Mouse (Mus musculus) intestine, embryonic 14.5 days (tissue): Measurements from ENCODE around the gene Gna12. TPM values are rescaled to one million over a fixed set of nuclear protein-coding genes. Genes with fewer than 3 reads are reported as not detected.

Experiments used
- ATAC-seq: fragments of 200-750 bp; cut with Nextera tagmentation; replicated peaks from 2 replicates; pipeline ENCODE4 v1.8.0; 2017; ENCODE audit warnings: low read depth, moderate number of reproducible peaks, moderate TSS enrichment, moderate library complexity; ENCODE audit not compliant: low FRiP score, low TSS enrichment
- DNase-seq: peaks from one replicate; pipeline ENCODE4 v3.0.0-alpha.2; 2018; ENCODE audit warnings: low spot score
- H3K27ac ChIP-seq: fragments of 300-500 bp; sonication (generic); 2 replicates; pipeline ENCODE4 v1.5.1; 2014; ENCODE audit warnings: low read depth, mild to moderate bottlenecking, control low read depth
- H3K27me3 ChIP-seq: fragments of 300-500 bp; sonication (generic); replicated peaks from 2 replicates; pipeline ENCODE4 v1.6.1; 2014; ENCODE audit warnings: low read length, control low read depth; ENCODE audit not compliant: control insufficient read depth, insufficient read depth
- H3K36me3 ChIP-seq: fragments of 300-500 bp; sonication (generic); 2 replicates; pipeline ENCODE4 v1.6.1; 2014; ENCODE audit warnings: low read length, control low read depth; ENCODE audit not compliant: control insufficient read depth, insufficient read depth
- H3K4me1 ChIP-seq: fragments of 300-500 bp; sonication (generic); replicated peaks from 2 replicates; pipeline ENCODE4 v1.6.1; 2014; ENCODE audit warnings: low read length, control low read depth, mixed read lengths; ENCODE audit not compliant: control insufficient read depth, insufficient read depth
- H3K4me2 ChIP-seq: fragments of 300-500 bp; sonication (generic); 2 replicates; pipeline ENCODE4 v1.6.1; 2014; ENCODE audit warnings: low read length
- H3K4me3 ChIP-seq: fragments of 300-500 bp; sonication (generic); 2 replicates; pipeline ENCODE4 v1.5.1; 2014; ENCODE audit warnings: low read depth, low read length, control low read depth, mixed read lengths
- H3K9ac ChIP-seq: fragments of 300-500 bp; sonication (generic); 2 replicates; pipeline ENCODE4 v1.6.1; 2014; ENCODE audit warnings: mild to moderate bottlenecking, low read length
- H3K9me3 ChIP-seq: fragments of 300-500 bp; sonication (generic); 2 replicates; pipeline ENCODE4 v1.6.1; 2016; ENCODE audit warnings: low read length, control low read depth; ENCODE audit not compliant: control insufficient read depth
- WGBS: fragments of 180-500 bp; shearing (Covaris S2); extraction: QIAGEN DNeasy Blood & Tissue Kit; methylation state at CpG from one replicate; pipeline ENCODE4 v1.1.7; 2014; 5-methylcytosine and 5-hydroxymethylcytosine counted together
- polyA plus RNA-seq: library from polyadenylated mRNA; unstranded; fragments of >200 nt; fragmentation: Nextera tagmentation; extraction: Ambion mirVana; gene quantifications from 2 replicates; pipeline ENCODE4 v1.2.1, GENCODE M21; 2014

Gene Gna12
- polyA plus RNA-seq, 1 experiment from 2014 or later = 17.7 TPM

DNA sequence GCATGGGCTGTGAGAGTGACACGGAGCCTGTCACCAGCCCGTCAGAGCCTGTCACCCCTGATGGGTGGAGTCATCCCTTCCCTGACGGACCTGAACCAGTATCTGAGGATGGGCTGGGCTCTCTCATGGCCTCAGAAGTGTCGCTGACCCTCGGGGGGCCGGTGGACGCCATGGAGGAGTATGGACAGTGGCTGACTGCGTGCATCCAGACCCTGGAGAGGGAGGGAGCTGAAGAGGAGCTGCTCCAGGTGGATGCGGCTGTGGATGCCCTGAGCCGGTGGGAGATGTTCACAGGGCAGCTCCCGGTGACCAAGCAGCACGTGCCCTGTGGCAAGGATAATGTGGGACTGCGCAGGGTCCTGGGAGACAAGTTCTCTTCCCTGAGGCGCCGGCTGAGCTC is 78.2 kb downstream of the Gna12 start:
- Histone ChIP-seq H3K9ac (no peak overlapping the region), H3K9me3 (no peaks in the 10 kb centered on the region), H3K27me3 (no peaks in the 10 kb centered on the region), H3K4me2 (no peak overlapping the region), H3K4me1 (peaks cover 7% of the 10 kb centered on the region; the same call in 1 of the 2 replicates), H3K27ac (no peak overlapping the region), H3K36me3 (peaks cover 3% of the 10 kb centered on the region; the same call in 1 of the 2 replicates), H3K4me3 (no peak overlapping the region)
- 90% methylated on average over 15 of the region's 15 CpGs for WGBS
- ATAC-seq (no peak), DNase-seq (no peak)

- Histone ChIP-seq H3K9ac (no peak overlapping the region), H3K9me3 (no peaks in the 10 kb centered on the region), H3K36me3 (no peaks in the 10 kb centered on the region), H3K27me3 (no peaks in the 10 kb centered on the region), H3K27ac (no peak overlapping the region), H3K4me1 (no peaks in the 10 kb centered on the region; the same call in 1 of the 2 replicates), H3K4me2 (no peak overlapping the region), H3K4me3 (no peak overlapping the region)
- DNase-seq = no peak
- no peak for ATAC-seq
- WGBS = 0% methylated on average over 1 of the region's 2 CpGs
Measured at GRCm38 (mm10) chr5:140750925-140751324, 79.3 kb downstream of the Gna12 start.

DNA sequence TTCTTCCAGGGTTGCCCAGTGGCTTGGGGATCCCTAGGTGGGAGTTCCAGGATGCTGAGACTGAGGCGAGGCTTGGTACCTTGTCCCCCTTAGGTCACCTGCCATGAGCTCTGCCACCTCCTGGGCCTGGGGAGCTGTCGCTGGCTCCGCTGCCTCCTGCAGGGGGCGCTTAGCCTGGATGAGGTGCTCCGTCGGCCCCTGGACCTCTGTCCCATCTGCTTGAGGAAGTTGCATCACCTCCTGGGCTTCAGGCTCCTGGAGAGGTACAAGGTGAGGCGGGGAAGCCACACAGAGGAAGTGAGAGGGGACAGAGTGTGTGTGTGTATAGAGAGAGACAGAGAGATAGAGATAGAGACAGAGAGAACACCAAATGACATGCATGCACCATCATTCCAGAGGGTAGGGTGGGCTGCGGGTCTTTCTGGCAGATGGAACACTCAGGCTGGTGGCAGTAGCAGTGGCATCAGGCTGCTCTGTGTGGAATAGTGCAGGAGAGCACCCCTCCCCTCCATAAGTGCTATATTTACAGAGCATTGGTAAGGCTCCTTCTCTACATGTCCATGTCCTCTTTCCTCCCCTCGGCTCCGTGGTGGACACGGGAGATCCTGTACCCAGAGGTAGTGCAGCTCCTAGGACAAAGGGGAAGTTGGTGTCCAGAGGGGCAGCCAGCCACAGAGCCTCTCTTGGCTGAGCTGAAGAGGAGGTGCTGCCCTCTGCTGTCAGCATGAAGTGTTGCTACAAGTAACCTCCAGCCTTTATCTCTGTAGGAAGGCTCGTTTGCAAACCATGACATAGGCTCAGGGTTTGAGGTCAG is 81.0 kb downstream of the Gna12 start:
- peak overlapping the region; percentile 20 for H3K4me3 ChIP-seq
- no peak overlapping the region for H3K27ac ChIP-seq
- H3K4me2 ChIP-seq = peak overlapping the region; percentile 50

DNA sequence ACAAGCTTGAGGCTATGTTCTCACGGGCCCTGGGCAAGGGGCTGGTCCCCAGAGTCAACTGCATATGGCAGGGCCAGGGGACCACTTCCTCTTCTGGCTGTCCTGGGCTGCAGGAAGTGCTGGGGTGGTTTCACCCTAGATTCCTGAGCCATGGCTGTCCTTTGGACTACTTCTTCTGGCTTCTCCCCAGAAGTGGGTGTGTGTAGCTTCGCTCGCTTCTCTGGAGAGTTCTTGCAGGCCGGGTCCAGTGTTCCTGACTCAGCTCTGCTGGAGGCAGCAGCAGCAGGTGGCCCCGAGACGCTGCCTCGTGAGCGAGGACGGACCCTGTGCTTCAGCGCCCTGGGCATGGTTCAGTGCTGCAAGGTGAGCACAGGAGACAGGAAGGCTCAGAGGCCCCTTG is 81.8 kb downstream of the Gna12 start:
- Histone ChIP-seq H3K27ac (no peak overlapping the region), H3K9me3 (no peaks in the 10 kb centered on the region), H3K4me1 (no peaks in the 10 kb centered on the region; the same call in 1 of the 2 replicates), H3K9ac (no peak overlapping the region), H3K36me3 (no peaks in the 10 kb centered on the region), H3K4me3 (no peak overlapping the region), H3K27me3 (no peaks in the 10 kb centered on the region), H3K4me2 (no peak overlapping the region)
- ATAC-seq (no peak), DNase-seq (no peak)
- 91% methylated on average over 10 of the region's 10 CpGs for WGBS

More for the DNA sequence above, 81.0 kb downstream of the Gna12 start:
- DNase-seq = peak; percentile 85
- H3K4me1 ChIP-seq = no peaks in the 10 kb centered on the region; the same call in 1 of the 2 replicates
- 16% methylated on average over 12 of the region's 12 CpGs for WGBS
- H3K9me3 ChIP-seq = no peaks in the 10 kb centered on the region
- H3K27me3 ChIP-seq = no peaks in the 10 kb centered on the region
- peak; percentile 77 for ATAC-seq
- H3K9ac ChIP-seq = peak overlapping the region; percentile 42
- H3K36me3 ChIP-seq = no peaks in the 10 kb centered on the region

- 34% methylated on average over 12 of the region's 12 CpGs for WGBS
- H3K9ac ChIP-seq = no peak overlapping the region
- DNase-seq (no peak), ATAC-seq (no peak)
- H3K4me1 ChIP-seq = no peaks in the 10 kb centered on the region
- H3K36me3 ChIP-seq = no peaks in the 10 kb centered on the region
- H3K4me2 ChIP-seq = no peak overlapping the region
- H3K9me3 ChIP-seq = no peaks in the 10 kb centered on the region
- no peak overlapping the region for H3K4me3 ChIP-seq
- H3K27me3 ChIP-seq = no peaks in the 10 kb centered on the region
- no peak overlapping the region for H3K27ac ChIP-seq
Measured at GRCm38 (mm10) chr5:140743706-140744131, 86.5 kb downstream of the Gna12 start.

DNA sequence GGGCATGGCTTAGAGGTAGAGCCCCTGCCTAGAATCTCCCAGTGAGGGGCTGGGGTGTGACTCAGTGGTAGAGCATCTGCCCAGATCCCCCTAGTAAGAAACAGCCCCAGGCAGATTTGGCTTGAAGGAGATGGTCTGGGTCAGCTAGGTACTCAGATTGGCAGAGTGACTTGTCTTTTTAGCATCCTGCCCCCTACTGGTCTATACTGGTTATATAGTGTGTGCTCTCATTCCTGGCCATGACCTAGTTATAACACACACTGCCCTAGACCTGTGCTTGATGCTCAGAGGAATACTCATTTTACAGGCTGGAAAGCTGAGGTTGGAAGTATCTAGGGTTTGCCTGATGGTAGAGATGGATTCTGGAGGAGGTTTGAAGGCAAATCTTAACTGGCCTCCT is 88.4 kb downstream of the Gna12 start:
- no peak for DNase-seq
- H3K4me2 ChIP-seq = no peak overlapping the region
- no peak overlapping the region for H3K4me3 ChIP-seq
- no peak overlapping the region for H3K27ac ChIP-seq
- peaks cover 5% of the 10 kb centered on the region for H3K27me3 ChIP-seq
- no peaks in the 10 kb centered on the region for H3K4me1 ChIP-seq
- H3K9me3 ChIP-seq = no peaks in the 10 kb centered on the region
- H3K9ac ChIP-seq = no peak overlapping the region
- ATAC-seq = no peak
- no peaks in the 10 kb centered on the region for H3K36me3 ChIP-seq

- DNase-seq = no peak
- H3K9me3 ChIP-seq = 0 out of 2 replicates have a peak, but pooled peaks cover 3% of the 10 kb centered on the region
- no peak overlapping the region for H3K27ac ChIP-seq
- H3K36me3 ChIP-seq = no peaks in the 10 kb centered on the region
- H3K4me1 ChIP-seq = no peaks in the 10 kb centered on the region
- no peak for ATAC-seq
- H3K9ac ChIP-seq = no peak overlapping the region
- H3K4me2 ChIP-seq = no peak overlapping the region
- peaks cover 13% of the 10 kb centered on the region for H3K27me3 ChIP-seq
- no peak overlapping the region for H3K4me3 ChIP-seq
- 70% methylated on average over 11 of the region's 11 CpGs for WGBS
Measured at GRCm38 (mm10) chr5:140741040-140741439, 89.2 kb downstream of the Gna12 start.

DNA sequence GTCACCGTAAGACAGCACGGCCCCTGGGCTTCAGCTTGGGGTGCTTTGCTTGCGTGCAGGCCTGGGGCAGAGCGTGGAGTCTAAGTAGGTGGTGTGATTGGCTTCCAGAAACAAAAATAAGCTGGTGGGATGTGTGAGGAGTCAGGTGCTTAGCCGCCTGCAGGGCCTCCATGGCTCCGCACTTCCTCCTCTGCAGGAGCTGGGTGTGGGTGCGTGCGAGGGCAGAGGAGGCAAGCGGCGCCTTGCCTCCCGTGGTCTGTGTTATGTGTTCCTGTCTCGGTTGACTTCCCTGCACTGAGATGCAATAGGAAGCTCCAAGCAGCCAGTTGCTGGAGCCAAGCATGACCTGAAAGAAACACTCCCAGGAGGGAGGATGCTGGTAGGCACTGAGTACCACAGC is 90.4 kb downstream of the Gna12 start:
- no peaks in the 10 kb centered on the region; the same call in 1 of the 2 replicates for H3K4me1 ChIP-seq
- H3K9me3 ChIP-seq = 0 out of 2 replicates have a peak, but pooled peaks cover 3% of the 10 kb centered on the region
- 80% methylated on average over 12 of the region's 12 CpGs for WGBS
- H3K27me3 ChIP-seq = peaks cover 23% of the 10 kb centered on the region
- DNase-seq (no peak), ATAC-seq (no peak)
- no peaks in the 10 kb centered on the region for H3K36me3 ChIP-seq
- H3K27ac ChIP-seq = no peak overlapping the region
- H3K4me2 ChIP-seq = no peak overlapping the region
- no peak overlapping the region for H3K4me3 ChIP-seq
- H3K9ac ChIP-seq = no peak overlapping the region
